Mouse (Mus musculus) liver, postnatal 0 days (tissue): ENCODE results near the gene Ftl1-ps1.

ENCODE experiments used
- CTCF ChIP-seq: sonication (generic); IDR thresholded peaks from 2 replicates; pipeline ENCODE4 v1.5.1; 2016; ENCODE audit warnings: antibody characterized with exemption, low read depth
- EP300 ChIP-seq: IDR thresholded peaks from 2 replicates; pipeline ENCODE4 v1.6.1; 2016; ENCODE audit warnings: antibody characterized with exemption, low read depth, mild to moderate bottlenecking

DNA sequence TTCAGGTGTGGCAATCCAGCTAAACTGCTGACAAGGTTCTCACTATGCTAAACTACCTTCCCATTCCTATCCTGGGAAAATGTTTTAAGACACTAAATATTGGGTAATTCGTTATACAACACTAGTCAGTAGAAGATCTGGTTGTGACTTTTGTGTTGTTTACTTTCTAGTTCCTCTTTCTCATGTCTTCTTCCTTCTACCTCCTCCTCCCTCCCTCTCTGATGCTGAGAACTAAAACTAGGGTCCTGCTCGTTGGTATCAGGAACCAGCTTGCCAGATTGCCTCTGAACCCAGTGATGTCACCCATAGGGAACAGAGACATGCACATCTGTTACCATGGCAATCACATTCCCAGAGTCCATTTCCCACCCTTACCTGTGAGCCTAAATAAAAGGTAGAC lies 37.3 kb upstream of the Ftl1-ps1 start:
- TF ChIP-seq CTCF (no peak), EP300 (no peak)
